Mouse (Mus musculus): ENCODE measurements at regions not wholly inside any gene's neighbourhood (a gene's known extent, or its start where the extent isn't known, plus 50 kb on each side); places are given as distances from the start of the nearest gene placed in this dataset.

GRCm38 (mm10) chr1:184447911-184448310 lies 284.5 kb downstream of the Hlx start:
- H3K27ac ChIP-seq = no peak overlapping the region
- no peaks in the 10 kb centered on the region for H3K9me3 ChIP-seq (replicated peaks)
- no peak overlapping the region for H3K9ac ChIP-seq
- no peak overlapping the region for H3K4me2 ChIP-seq
- H3K4me3 ChIP-seq = no peak overlapping the region
- H3K4me1 ChIP-seq = no peaks in the 10 kb centered on the region
- H3K27me3 ChIP-seq = no peaks in the 10 kb centered on the region
- ATAC-seq = no peak
- H3K36me3 ChIP-seq (ENCODE audit: poor library complexity, severe bottlenecking) = no peaks in the 10 kb centered on the region
- WGBS = 54% methylated on average over 7 of the region's 7 CpGs

GRCm38 (mm10) chr1:184447161-184447667 lies 285.2 kb downstream of the Hlx start:
- 66% methylated on average over 5 of the region's 5 CpGs for WGBS
- no peak for ATAC-seq
- no peak overlapping the region for H3K4me3 ChIP-seq

DNA sequence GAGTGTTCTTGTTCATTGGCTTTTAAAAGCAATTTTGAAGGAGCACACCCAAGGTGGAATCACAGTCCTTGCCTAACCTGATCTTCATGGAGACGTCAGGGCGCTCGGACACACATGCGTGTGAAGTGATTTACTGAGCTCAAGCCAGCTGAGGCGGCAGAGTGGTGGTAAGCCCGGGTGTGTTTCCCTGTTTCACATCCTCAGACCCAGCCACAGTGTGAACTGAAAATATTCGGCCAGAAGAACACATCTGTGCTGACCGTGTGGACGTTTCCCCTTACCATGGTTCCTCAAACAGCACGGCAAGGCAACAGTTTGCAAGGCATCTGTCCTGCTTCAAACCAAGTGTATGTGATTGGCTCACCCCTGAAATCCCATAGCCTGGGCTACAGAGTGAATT lies 288.2 kb downstream of the Hlx start:
- H3K4me2 ChIP-seq = no peak overlapping the region
- WGBS = 93% methylated on average over 10 of the region's 10 CpGs
- H3K27me3 ChIP-seq = 0 out of 2 replicates have a peak, but pooled peaks cover 5% of the 10 kb centered on the region
- no peak for ATAC-seq
- H3K9ac ChIP-seq = no peak overlapping the region
- no peak overlapping the region for H3K4me3 ChIP-seq
- H3K9me3 ChIP-seq (replicated peaks) = no peaks in the 10 kb centered on the region
- 0 out of 2 replicates have a peak, but pooled peaks cover 7% of the 10 kb centered on the region for H3K4me1 ChIP-seq
- H3K27ac ChIP-seq = no peak overlapping the region
- H3K36me3 ChIP-seq (ENCODE audit: poor library complexity, severe bottlenecking) = no peaks in the 10 kb centered on the region

More at GRCm38 (mm10) chr1:184447161-184447667, 285.2 kb downstream of the Hlx start:
- Histone ChIP-seq H3K27me3 (0 out of 2 replicates have a peak, but pooled peaks cover 2% of the 10 kb centered on the region), H3K4me2 (no peak overlapping the region), H3K4me1 (no peaks in the 10 kb centered on the region), H3K27ac (no peak overlapping the region), H3K9me3 (replicated peaks) (no peaks in the 10 kb centered on the region), H3K9ac (no peak overlapping the region), H3K36me3 (ENCODE audit: poor library complexity, severe bottlenecking) (no peaks in the 10 kb centered on the region)

DNA sequence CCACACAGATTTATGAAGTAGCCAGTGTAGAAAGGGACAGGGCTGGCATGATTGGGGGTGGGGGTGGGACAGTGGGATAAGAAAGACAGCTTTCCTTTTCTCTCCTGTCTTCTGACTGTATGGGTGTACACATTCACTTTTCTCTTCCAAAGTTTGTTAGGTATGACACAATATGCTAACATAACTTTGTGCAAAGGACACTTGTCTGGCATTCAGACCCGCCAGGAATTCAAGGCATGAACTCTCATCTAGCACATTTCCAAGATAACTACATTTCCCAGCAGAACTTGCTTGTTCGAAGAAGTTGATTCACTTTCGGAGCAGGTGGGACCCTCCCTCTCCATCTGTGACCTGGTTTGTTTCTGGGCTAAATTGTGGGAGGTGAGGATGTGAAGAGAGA lies 289.7 kb downstream of the Hlx start:
- H3K4me3 ChIP-seq = no peak overlapping the region
- H3K9me3 ChIP-seq (replicated peaks) = no peaks in the 10 kb centered on the region
- no peak for ATAC-seq
- no peaks in the 10 kb centered on the region for H3K36me3 ChIP-seq (ENCODE audit: poor library complexity, severe bottlenecking)
- no peak overlapping the region for H3K9ac ChIP-seq
- 0 out of 2 replicates have a peak, but pooled peaks cover 5% of the 10 kb centered on the region for H3K27me3 ChIP-seq
- 0 out of 2 replicates have a peak, but pooled peaks cover 7% of the 10 kb centered on the region for H3K4me1 ChIP-seq
- WGBS = 86% methylated on average over 3 of the region's 3 CpGs
- no peak overlapping the region for H3K4me2 ChIP-seq
- no peak overlapping the region for H3K27ac ChIP-seq

DNA sequence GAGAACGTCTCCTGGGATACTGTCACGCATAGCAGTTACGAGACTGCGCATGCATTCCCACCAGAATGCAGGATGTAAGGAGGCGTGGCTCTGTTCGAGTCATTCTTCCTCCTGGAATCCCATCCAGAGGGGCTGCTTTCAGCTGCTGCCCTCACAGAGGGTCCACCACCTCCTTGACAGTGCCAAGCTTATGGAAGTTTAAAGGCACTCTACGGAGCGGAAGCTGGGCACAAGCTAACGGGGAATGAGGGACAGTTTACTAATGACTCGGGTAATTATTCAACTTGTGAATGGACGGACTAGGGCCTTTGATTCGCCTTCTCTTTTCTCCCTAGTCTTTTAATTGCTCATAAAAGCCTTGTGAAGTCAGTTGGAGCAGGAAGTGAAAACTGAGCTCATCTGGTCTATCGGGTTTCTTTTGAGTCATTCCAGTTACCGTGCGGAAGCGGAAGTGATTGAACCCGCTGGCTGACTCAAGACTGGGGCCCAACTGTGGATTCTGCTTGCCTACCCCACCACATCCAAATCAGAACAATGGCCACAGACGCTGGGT lies 291.3 kb downstream of the Hlx start:
- Histone ChIP-seq H3K27ac (no peak overlapping the region), H3K4me2 (peak overlapping the region; percentile 59), H3K27me3 (0 out of 2 replicates have a peak, but pooled peaks cover 5% of the 10 kb centered on the region), H3K36me3 (ENCODE audit: poor library complexity, severe bottlenecking) (no peaks in the 10 kb centered on the region), H3K4me1 (0 out of 2 replicates have a peak, but pooled peaks cover 7% of the 10 kb centered on the region), H3K4me3 (peak overlapping the region; percentile 31), H3K9me3 (replicated peaks) (no peaks in the 10 kb centered on the region), H3K9ac (0 out of 2 replicates have a peak overlapping the region, but pooled peaks have one; percentile 35)
- WGBS = 15% methylated on average over 18 of the region's 18 CpGs
- ATAC-seq = peak; percentile 89

DNA sequence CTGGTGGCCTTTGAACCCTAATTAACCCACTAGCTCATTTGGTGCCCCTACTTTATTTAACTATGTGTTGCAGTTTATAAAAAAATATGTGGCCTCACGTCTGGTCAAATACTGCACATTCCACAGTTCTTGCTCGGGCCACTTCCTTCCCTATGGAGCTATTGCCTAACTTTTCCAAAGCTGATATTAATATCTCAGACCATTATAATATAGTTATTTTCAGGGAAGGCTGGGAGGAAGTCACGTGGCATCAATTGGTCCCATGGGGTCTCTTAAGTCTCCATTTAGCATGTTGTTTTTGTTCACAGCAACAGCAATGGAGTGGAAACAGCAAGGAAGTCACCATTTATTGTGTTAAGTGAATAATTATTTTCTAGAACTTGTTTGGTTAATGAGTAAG lies 292.9 kb downstream of the Hlx start:
- no peak for ATAC-seq
- whole genome bisulfite sequencing = 74% methylated on average over 3 of the region's 3 CpGs
- Histone ChIP-seq H3K27me3 (0 out of 2 replicates have a peak, but pooled peaks cover 5% of the 10 kb centered on the region), H3K27ac (no peak overlapping the region), H3K9ac (no peak overlapping the region), H3K9me3 (replicated peaks) (no peaks in the 10 kb centered on the region), H3K4me2 (no peak overlapping the region), H3K4me3 (no peak overlapping the region), H3K4me1 (0 out of 2 replicates have a peak, but pooled peaks cover 7% of the 10 kb centered on the region), H3K36me3 (ENCODE audit: poor library complexity, severe bottlenecking) (no peaks in the 10 kb centered on the region)

DNA sequence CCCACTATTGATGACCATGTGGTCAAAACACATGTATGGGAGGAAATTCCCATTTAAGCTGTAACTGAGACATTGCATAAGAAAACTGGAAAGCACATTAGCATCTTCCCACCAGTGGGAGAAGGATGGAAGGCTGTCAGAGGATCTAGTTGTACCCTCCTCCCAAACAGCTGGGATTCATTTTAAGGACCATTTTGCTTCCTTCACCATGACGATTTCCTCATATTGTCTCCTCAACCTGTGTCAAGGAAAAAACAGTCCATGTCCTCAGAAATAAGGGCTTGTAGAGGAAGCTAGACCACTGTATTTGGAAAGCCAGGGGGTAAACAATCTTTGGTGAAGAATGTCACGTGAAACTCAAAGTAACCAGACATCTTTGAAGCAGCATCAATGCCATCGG lies 296.0 kb downstream of the Hlx start:
- Histone ChIP-seq H3K4me1 (0 out of 2 replicates have a peak, but pooled peaks cover 6% of the 10 kb centered on the region), H3K36me3 (ENCODE audit: poor library complexity, severe bottlenecking) (no peaks in the 10 kb centered on the region), H3K27me3 (no peaks in the 10 kb centered on the region), H3K27ac (no peak overlapping the region), H3K9ac (no peak overlapping the region), H3K4me3 (no peak overlapping the region), H3K4me2 (no peak overlapping the region), H3K9me3 (replicated peaks) (no peaks in the 10 kb centered on the region)
- no peak for ATAC-seq
- WGBS = 90% methylated on average over 3 of the region's 3 CpGs

GRCm38 (mm10) chr1:184428612-184429011 lies 303.8 kb downstream of the Hlx start:
- Histone ChIP-seq H3K4me2 (no peak overlapping the region), H3K27ac (no peak overlapping the region), H3K4me3 (no peak overlapping the region), H3K4me1 (no peaks in the 10 kb centered on the region), H3K9me3 (replicated peaks) (no peaks in the 10 kb centered on the region), H3K36me3 (ENCODE audit: poor library complexity, severe bottlenecking) (no peaks in the 10 kb centered on the region), H3K27me3 (no peaks in the 10 kb centered on the region), H3K9ac (no peak overlapping the region)
- ATAC-seq = no peak
- 51% methylated on average over 8 of the region's 8 CpGs for WGBS

DNA sequence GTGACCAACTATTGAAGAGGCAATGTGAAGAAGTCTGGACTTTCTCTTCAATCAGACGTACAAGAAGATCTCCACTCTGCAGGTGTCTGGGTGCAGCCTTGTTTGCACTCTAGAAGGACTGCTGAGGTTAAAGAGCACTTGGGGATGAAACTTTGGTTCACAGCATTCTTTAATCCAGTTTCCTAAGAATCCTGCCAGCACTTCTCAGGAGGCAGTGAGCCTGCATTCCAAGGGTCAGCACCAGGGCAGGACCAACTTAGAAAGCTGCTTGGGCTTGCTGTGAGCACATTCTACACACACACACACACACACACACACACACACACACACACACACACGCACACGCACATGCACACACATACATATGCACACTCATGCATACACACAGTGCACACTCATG lies 304.4 kb downstream of the Hlx start:
- Histone ChIP-seq H3K36me3 (ENCODE audit: poor library complexity, severe bottlenecking) (no peaks in the 10 kb centered on the region), H3K27ac (no peak overlapping the region), H3K4me3 (no peak overlapping the region), H3K4me2 (no peak overlapping the region), H3K9ac (no peak overlapping the region), H3K4me1 (no peaks in the 10 kb centered on the region), H3K9me3 (replicated peaks) (no peaks in the 10 kb centered on the region), H3K27me3 (no peaks in the 10 kb centered on the region)
- no peak for ATAC-seq
- 68% methylated on average over 3 of the region's 3 CpGs for WGBS

DNA sequence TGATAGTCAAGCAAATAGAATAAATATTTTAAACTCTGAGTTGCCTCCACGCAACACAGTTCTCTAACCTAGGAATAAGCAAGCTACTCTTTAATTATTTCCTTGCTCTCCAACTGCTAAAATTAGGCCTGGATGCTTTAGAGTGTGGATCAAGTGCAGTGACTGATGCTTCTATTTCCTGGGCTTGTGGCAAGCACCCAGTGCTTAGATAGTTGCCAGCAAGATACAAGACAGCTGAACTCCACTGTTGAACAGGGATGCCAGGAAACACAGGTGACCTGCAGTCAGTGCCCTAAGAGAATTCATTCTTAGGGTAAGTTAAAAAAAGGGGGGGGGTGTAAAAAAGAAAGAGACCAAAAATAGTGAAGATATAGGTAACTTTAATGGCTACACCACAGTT lies 306.7 kb downstream of the Hlx start:
- Histone ChIP-seq H3K27ac (no peak overlapping the region), H3K4me1 (no peaks in the 10 kb centered on the region), H3K36me3 (ENCODE audit: poor library complexity, severe bottlenecking) (no peaks in the 10 kb centered on the region), H3K9ac (no peak overlapping the region), H3K9me3 (replicated peaks) (no peaks in the 10 kb centered on the region), H3K4me2 (no peak overlapping the region), H3K27me3 (no peaks in the 10 kb centered on the region), H3K4me3 (no peak overlapping the region)
- ATAC-seq = no peak
- WGBS = 86% methylated on average over 1 of the region's 1 CpGs

- Histone ChIP-seq H3K27ac (no peak overlapping the region), H3K4me2 (no peak overlapping the region), H3K9ac (no peak overlapping the region), H3K9me3 (replicated peaks) (no peaks in the 10 kb centered on the region), H3K4me1 (no peaks in the 10 kb centered on the region), H3K36me3 (ENCODE audit: poor library complexity, severe bottlenecking) (no peaks in the 10 kb centered on the region), H3K27me3 (no peaks in the 10 kb centered on the region), H3K4me3 (no peak overlapping the region)
- ATAC-seq = peak; percentile 71; the same call in 1 of the 2 replicates
- 72% methylated on average over 2 of the region's 2 CpGs for WGBS
Observed at GRCm38 (mm10) chr1:184424035-184424434, 308.4 kb downstream of the Hlx start.

DNA sequence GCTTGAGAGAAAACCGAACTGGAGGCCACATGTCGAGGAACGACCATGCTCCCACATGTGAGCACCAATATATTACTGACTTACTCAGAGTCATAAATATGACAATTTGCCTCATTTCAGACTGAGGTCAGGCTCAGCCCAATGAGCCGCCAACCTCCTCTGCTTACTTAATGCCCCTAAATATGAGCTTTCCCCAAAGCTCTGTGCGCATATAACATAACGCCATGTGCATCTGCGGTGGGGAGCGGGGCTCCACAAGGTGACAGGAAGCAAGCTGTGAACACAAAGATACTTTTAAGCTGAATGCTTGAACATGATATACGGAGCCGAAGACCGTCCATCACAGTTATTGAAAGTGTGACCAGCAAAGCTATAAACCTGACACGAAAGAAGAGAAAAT lies 319.8 kb downstream of the Hlx start:
- H3K27ac ChIP-seq = no peak overlapping the region
- ATAC-seq = no peak
- no peak overlapping the region for H3K9ac ChIP-seq
- H3K9me3 ChIP-seq (replicated peaks) = no peaks in the 10 kb centered on the region
- no peaks in the 10 kb centered on the region for H3K27me3 ChIP-seq
- no peak overlapping the region for H3K4me3 ChIP-seq
- H3K4me1 ChIP-seq = no peaks in the 10 kb centered on the region
- no peak overlapping the region for H3K4me2 ChIP-seq
- H3K36me3 ChIP-seq (ENCODE audit: poor library complexity, severe bottlenecking) = no peaks in the 10 kb centered on the region
- WGBS = 94% methylated on average over 12 of the region's 12 CpGs

DNA sequence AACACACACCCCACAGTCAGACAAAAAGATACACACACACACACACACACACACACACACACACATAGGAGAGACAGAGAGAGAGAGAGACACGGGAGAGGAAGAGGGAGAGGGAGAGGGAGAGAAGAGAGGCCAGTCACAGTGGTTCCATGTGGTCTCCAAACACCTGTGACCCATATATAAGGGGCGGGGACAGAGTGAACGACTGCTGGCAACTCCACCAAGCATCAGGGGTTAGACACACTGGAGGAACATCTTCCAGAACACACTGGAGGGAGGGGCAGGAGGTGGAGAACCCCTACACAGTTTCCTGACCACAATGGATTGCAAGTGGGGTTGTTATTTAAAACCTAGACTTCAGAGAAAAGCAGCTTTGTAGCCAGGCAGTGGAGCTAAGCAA lies 321.4 kb downstream of the Hlx start:
- Histone ChIP-seq H3K36me3 (ENCODE audit: poor library complexity, severe bottlenecking) (no peaks in the 10 kb centered on the region), H3K4me2 (no peak overlapping the region), H3K4me1 (no peaks in the 10 kb centered on the region), H3K9ac (no peak overlapping the region), H3K27ac (no peak overlapping the region), H3K4me3 (no peak overlapping the region), H3K27me3 (no peaks in the 10 kb centered on the region), H3K9me3 (replicated peaks) (no peaks in the 10 kb centered on the region)
- ATAC-seq = no peak
- WGBS = 60% methylated on average over 3 of the region's 3 CpGs

Measured in forebrain, embryonic 13.5 days (tissue).